Mouse (Mus musculus) R1 (cell line): ENCODE measurements around the gene Tmem171.

Experiments
- DNase-seq: peaks from one replicate; pipeline ENCODE4 v3.0.0-alpha.2; 2018; ENCODE audit warnings: low read depth, low spot score

The Tmem171 gene

DNA sequence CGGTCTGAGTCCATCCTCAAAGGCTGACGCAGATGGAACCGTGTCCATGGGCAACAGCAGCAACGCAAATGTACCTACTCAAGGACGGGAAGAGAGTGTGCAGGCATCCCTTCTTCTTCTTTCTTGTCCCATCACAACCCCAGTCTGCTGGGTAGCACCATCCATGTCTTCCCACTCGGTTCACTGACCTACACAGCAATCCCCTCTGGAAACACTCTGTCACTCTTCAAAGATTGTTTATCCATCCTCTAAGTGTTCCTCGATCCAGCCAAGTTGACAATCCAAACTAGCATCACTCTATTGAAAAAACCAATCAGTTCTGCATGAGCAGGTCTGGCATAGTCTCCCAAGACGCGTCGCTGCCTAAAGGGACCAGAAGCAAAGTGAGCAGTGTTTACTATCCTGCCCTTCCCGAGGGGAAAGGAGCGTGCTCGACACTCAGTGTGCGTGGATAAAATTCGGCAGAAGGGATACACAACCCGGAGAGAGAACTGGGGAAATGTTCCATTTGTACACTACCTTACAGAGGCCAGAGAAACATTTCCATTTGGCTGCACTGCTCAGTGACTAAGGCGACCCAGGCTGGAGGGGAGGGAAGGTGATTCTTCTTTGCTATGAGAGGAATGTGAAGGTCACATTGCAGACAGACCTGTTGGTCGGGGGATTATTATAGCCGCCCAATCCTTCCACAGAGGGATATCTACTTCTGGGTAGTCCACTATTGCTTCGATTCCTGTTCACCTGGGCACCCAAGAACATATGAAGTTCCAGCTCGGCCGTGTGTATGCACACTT lies 46.7 kb downstream of the Tmem171 start:
- peak; percentile 26 for DNase-seq

DNA sequence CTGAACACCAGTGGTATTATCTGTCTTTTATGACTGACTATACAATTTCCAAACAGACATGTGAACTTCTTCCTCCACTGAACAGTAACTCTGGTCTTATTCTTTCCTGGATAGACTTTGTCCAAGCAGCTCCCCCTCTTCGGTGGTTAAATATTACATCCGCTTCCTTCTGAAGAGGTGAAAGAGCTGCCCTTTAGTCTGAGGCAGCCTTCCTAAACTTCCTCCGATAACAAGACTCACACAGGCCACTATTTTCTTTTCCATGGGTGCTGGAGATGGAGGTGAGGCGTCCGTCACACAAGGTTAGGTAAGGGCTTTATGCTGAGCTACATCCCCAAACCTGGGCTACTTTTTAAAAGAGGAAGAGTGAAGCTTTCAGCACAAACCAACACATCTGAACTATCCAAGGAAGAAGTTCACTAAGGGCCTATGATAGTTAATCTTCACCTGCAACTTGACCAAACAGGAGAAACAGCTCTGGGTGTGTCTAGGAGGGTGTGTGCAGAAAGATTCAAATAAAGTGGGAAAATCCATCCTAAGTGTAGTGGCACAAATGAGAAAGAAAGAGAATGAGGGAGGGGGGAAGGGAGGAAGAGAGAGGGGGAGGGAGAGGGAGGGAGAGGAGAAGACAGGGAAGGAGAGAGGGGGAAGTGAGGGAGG lies 56.0 kb downstream of the Tmem171 start:
- no peak for DNase-seq

DNA sequence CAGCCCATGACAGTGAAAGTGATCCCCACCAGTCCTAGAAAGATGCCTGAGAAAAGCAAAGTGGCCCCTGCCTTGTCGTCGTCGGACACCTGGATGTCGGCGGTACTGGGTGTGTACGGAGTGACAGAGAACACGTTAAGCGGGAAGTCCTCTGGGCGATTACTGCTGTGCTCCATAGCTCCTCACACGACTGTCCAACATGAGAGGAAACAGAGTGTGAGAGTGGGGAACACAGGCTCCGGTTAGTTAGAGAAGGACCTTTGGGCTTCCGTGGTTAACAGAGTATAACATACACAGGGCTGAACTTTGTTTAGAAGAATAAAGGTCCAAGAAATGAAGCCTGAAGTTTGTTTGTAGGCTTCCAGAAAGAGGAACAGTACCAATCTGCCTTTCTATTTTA lies 57.5 kb downstream of the Tmem171 start, which contains the start of gene Tmem174:
Tmem174 (minus strand) TSS at position 266 of the 400 bp plus-strand sequence.
- DNase-seq = no peak

DNA sequence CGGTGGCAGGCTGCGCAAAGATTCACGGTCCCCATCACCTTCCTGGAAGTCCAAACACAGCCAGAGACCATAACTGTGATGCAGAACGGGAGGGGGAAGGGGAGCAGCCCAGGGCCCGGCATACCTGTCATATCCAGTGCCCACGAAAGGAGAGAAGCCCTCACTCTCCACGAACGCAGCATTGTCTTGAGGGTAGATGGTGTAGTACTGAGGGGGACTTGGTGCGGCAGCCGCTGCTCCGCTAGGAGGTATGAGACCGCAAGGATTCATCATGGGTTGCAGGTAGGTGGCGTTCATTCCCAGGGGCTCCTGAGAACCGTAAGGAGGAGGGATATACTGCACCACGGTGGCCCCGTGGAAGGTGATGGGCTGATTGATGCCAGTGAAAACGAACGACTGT lies 58.1 kb downstream of the Tmem171 start:
- no peak for DNase-seq
